Mouse (Mus musculus): ENCODE measurements around the gene Nubp1. TPM values are rescaled to one million over a fixed set of nuclear protein-coding genes. Genes with fewer than 3 reads are reported as not detected.

Nubp1 gene
- polyA plus RNA-seq, 1 experiment from 2014 or later = 49.0 TPM

DNA sequence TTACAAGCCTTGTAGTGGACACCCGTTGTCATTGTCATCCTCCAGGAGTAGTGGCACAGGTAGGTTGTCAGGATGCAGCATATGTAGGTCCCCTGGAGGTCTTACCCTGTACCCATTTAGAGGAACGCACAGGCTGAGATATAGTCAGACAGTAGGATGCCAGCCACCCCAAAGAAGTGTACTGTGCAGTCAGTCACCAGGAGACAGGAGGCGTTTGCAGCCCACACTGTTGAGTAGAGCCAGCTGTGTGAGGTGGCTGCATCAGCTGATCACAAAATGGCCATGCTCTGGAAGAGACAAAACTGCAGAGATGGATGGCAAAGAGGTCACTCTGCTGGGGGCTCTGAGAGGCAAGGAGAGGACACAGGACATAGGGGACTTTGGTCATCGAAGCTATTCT is 20.6 kb downstream of the Nubp1 start:
- peaks cover 20% of the 10 kb centered on the region for H3K36me3 ChIP-seq (ENCODE audit: control insufficient read depth, insufficient read depth, low read length)
- ATAC-seq (ENCODE audit: low FRiP score, low TSS enrichment) = no peak
- DNase-seq = no peak
- no peaks in the 10 kb centered on the region for H3K9me3 ChIP-seq (ENCODE audit: control insufficient read depth, low read length)
- no peak overlapping the region for H3K4me2 ChIP-seq (ENCODE audit: low read length)
- no peaks in the 10 kb centered on the region for H3K4me1 ChIP-seq (ENCODE audit: control insufficient read depth, insufficient read depth, low read length)
- H3K27ac ChIP-seq (replicated peaks; ENCODE audit: low read depth, low read length) = no peak overlapping the region
- no peaks in the 10 kb centered on the region for H3K27me3 ChIP-seq (ENCODE audit: control insufficient read depth, insufficient read depth, low read length)
- no peak overlapping the region for H3K9ac ChIP-seq (replicated peaks; ENCODE audit: low read length)
- WGBS = 94% methylated on average over 4 of the region's 4 CpGs
- H3K4me3 ChIP-seq (replicated peaks; ENCODE audit: low read depth, low read length) = no peak overlapping the region

DNA sequence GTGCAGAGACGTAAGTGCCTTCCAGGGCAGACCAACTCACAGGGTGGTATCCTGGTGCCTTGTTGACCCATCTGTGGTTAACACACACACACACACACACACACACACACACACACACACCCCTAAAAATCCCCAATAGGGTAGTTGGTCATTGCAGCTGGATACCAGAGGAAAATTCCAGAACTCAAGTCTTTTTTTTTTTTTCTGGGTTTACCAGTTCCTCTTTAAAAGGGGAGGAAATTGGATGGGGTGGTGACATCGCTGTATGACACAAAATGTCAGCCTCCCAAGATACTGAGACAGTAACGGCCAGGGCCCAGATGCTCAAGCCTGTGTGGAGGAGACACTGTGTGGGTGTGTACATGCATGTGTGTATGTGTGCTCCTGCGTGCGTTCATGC is 21.6 kb downstream of the Nubp1 start:
- ATAC-seq (ENCODE audit: low FRiP score, low TSS enrichment) = no peak
- Histone ChIP-seq H3K4me3 (replicated peaks; ENCODE audit: low read depth, low read length) (no peak overlapping the region), H3K36me3 (ENCODE audit: control insufficient read depth, insufficient read depth, low read length) (peaks cover 23% of the 10 kb centered on the region; the same call in 1 of the 2 replicates), H3K4me2 (ENCODE audit: low read length) (no peak overlapping the region), H3K4me1 (ENCODE audit: control insufficient read depth, insufficient read depth, low read length) (no peaks in the 10 kb centered on the region), H3K9me3 (ENCODE audit: control insufficient read depth, low read length) (no peaks in the 10 kb centered on the region), H3K9ac (replicated peaks; ENCODE audit: low read length) (no peak overlapping the region), H3K27ac (replicated peaks; ENCODE audit: low read depth, low read length) (no peak overlapping the region), H3K27me3 (ENCODE audit: control insufficient read depth, insufficient read depth, low read length) (no peaks in the 10 kb centered on the region)
- DNase-seq = no peak
- 92% methylated on average over 5 of the region's 5 CpGs for WGBS

DNA sequence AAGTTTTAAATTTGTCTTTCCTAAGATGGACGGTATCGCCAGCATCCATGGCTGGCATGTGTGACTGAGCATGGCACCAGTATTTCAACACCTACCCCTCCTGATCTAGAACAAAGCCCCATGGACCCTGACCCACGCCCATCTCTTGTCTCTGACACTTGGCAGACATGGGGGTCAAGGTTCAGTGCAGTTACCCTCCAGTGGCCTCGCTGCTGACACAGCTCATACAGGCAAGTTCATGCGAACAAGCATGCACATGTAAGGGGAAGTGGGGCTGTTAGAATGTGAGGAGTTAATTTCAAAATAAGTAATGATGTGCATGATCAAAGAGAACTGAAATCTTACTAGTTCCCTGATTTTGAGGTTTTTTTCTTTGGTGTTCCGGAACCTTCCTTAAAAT is 24.4 kb downstream of the Nubp1 start:
- Histone ChIP-seq H3K36me3 (ENCODE audit: control insufficient read depth, insufficient read depth, low read length) (peaks cover 22% of the 10 kb centered on the region; the same call in 1 of the 2 replicates), H3K4me1 (ENCODE audit: control insufficient read depth, insufficient read depth, low read length) (no peaks in the 10 kb centered on the region), H3K27me3 (ENCODE audit: control insufficient read depth, insufficient read depth, low read length) (no peaks in the 10 kb centered on the region), H3K9me3 (ENCODE audit: control insufficient read depth, low read length) (no peaks in the 10 kb centered on the region), H3K9ac (replicated peaks; ENCODE audit: low read length) (no peak overlapping the region), H3K27ac (replicated peaks; ENCODE audit: low read depth, low read length) (no peak overlapping the region), H3K4me2 (ENCODE audit: low read length) (no peak overlapping the region), H3K4me3 (replicated peaks; ENCODE audit: low read depth, low read length) (no peak overlapping the region)
- DNase-seq = no peak
- ATAC-seq (ENCODE audit: low FRiP score, low TSS enrichment) = no peak
- WGBS = 88% methylated on average over 6 of the region's 6 CpGs

DNA sequence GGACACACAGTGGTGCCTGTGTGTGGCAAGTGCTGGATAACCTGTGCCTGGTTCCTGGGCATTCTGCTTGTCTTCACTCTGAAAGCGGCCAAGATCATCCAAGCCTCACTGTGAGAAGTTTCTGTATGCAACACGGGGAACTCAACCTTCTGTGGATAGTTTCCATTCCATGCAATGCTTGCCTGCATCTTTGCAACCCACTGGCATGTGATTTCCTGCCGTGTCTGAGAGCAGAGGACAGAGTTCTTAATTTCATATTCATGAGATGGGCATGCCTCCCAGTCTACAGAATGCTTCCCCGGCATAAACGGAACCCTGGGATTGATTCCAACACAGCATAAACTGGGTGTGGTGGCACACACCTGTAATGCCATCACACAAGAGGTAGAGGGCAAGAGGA is 26.3 kb downstream of the Nubp1 start:
- H3K4me1 ChIP-seq (ENCODE audit: control insufficient read depth, insufficient read depth, low read length) = no peaks in the 10 kb centered on the region
- H3K27me3 ChIP-seq (ENCODE audit: control insufficient read depth, insufficient read depth, low read length) = no peaks in the 10 kb centered on the region
- no peak for ATAC-seq (ENCODE audit: low FRiP score, low TSS enrichment)
- no peaks in the 10 kb centered on the region for H3K9me3 ChIP-seq (ENCODE audit: control insufficient read depth, low read length)
- 84% methylated on average over 5 of the region's 5 CpGs for WGBS
- no peak overlapping the region for H3K4me3 ChIP-seq (replicated peaks; ENCODE audit: low read depth, low read length)
- H3K36me3 ChIP-seq (ENCODE audit: control insufficient read depth, insufficient read depth, low read length) = peaks cover 16% of the 10 kb centered on the region; the same call in 1 of the 2 replicates
- H3K27ac ChIP-seq (replicated peaks; ENCODE audit: low read depth, low read length) = no peak overlapping the region
- no peak overlapping the region for H3K9ac ChIP-seq (replicated peaks; ENCODE audit: low read length)
- no peak overlapping the region for H3K4me2 ChIP-seq (ENCODE audit: low read length)
- DNase-seq = no peak

DNA sequence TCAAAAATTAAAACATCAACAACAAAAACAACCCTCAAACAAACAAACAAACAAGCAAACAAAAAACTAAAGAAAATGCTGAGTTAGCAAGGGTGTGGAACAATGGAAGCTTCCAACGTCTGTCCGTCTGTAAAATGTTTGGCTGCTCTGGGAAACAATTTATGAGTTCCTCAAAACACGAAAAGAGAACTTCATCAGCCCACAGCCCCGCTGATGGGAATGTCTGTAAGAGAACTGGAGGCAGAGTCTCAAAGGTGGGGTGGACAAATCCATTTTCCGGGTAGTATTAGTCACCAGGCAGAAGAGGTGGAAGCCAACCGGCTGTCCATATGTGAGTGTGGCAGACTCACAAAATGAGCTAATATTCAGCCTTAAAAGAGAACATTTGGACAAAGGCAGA is 29.6 kb downstream of the Nubp1 start:
- 89% methylated on average over 6 of the region's 6 CpGs for WGBS

DNA sequence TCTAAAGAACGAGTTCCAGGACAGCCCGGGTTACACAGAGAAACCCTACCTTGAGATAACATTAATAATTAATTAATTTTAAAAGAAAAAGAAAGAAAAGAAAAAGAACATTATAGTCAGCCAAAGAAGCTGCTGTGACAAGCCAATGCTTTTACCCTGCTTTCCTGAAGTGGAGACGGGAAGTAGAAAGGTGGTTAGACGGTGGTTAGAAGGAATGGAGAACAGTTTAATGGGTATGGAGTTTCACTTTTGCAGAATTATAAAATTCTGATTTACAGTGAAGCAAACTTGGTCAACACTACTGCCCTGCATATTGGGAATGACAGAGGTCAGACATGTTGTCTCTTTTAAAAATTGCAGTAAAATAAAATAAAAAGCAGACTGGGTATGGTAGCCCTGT is 30.0 kb downstream of the Nubp1 start:
- Histone ChIP-seq H3K9ac (replicated peaks; ENCODE audit: low read length) (no peak overlapping the region), H3K4me1 (ENCODE audit: control insufficient read depth, insufficient read depth, low read length) (peaks cover 22% of the 10 kb centered on the region), H3K36me3 (ENCODE audit: control insufficient read depth, insufficient read depth, low read length) (peaks cover 13% of the 10 kb centered on the region; the same call in 1 of the 2 replicates), H3K4me2 (ENCODE audit: low read length) (no peak overlapping the region), H3K27me3 (ENCODE audit: control insufficient read depth, insufficient read depth, low read length) (no peaks in the 10 kb centered on the region), H3K4me3 (replicated peaks; ENCODE audit: low read depth, low read length) (no peak overlapping the region), H3K9me3 (ENCODE audit: control insufficient read depth, low read length) (no peaks in the 10 kb centered on the region), H3K27ac (replicated peaks; ENCODE audit: low read depth, low read length) (no peak overlapping the region)
- 91% methylated on average over 4 of the region's 4 CpGs for WGBS
- DNase-seq (no peak), ATAC-seq (ENCODE audit: low FRiP score, low TSS enrichment) (no peak)

More for the DNA sequence above, 29.6 kb downstream of the Nubp1 start:
- H3K4me1 ChIP-seq (ENCODE audit: control insufficient read depth, insufficient read depth, low read length) = peaks cover 18% of the 10 kb centered on the region
- H3K27me3 ChIP-seq (ENCODE audit: control insufficient read depth, insufficient read depth, low read length) = no peaks in the 10 kb centered on the region
- H3K9me3 ChIP-seq (ENCODE audit: control insufficient read depth, low read length) = no peaks in the 10 kb centered on the region
- H3K27ac ChIP-seq (replicated peaks; ENCODE audit: low read depth, low read length) = no peak overlapping the region
- H3K4me3 ChIP-seq (replicated peaks; ENCODE audit: low read depth, low read length) = no peak overlapping the region
- no peak overlapping the region for H3K4me2 ChIP-seq (ENCODE audit: low read length)
- H3K9ac ChIP-seq (replicated peaks; ENCODE audit: low read length) = no peak overlapping the region
- ATAC-seq (ENCODE audit: low FRiP score, low TSS enrichment) (no peak), DNase-seq (no peak)
- peaks cover 16% of the 10 kb centered on the region; the same call in 1 of the 2 replicates for H3K36me3 ChIP-seq (ENCODE audit: control insufficient read depth, insufficient read depth, low read length)

DNA sequence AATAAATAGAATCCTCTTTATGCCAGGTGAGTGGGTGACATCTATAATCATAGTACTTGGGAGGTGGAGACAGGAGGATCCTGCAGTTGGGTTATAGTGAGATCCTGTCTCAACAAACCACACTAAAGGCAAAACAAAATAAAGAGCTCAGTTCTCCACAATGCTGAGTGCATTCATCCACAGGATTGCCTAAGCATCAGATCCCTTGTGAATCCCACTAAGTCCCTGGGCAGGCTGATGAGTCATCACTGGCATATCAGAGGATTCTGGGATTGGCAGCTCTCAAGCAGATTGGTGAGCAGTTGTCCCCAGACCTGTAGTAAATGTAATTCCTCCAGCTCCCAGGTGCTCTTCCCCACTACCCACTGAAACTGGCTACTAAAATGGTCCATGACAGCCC is 32.0 kb downstream of the Nubp1 start:
- no peak for DNase-seq
- H3K27me3 ChIP-seq (ENCODE audit: control insufficient read depth, insufficient read depth, low read length) = no peaks in the 10 kb centered on the region
- H3K9me3 ChIP-seq (ENCODE audit: control insufficient read depth, low read length) = no peaks in the 10 kb centered on the region
- ATAC-seq (ENCODE audit: low FRiP score, low TSS enrichment) = no peak
- no peak overlapping the region for H3K27ac ChIP-seq (replicated peaks; ENCODE audit: low read depth, low read length)
- H3K4me3 ChIP-seq (replicated peaks; ENCODE audit: low read depth, low read length) = no peak overlapping the region
- no peak overlapping the region for H3K9ac ChIP-seq (replicated peaks; ENCODE audit: low read length)
- H3K4me1 ChIP-seq (ENCODE audit: control insufficient read depth, insufficient read depth, low read length) = peaks cover 29% of the 10 kb centered on the region
- H3K4me2 ChIP-seq (ENCODE audit: low read length) = no peak overlapping the region
- H3K36me3 ChIP-seq (ENCODE audit: control insufficient read depth, insufficient read depth, low read length) = 0 out of 2 replicates have a peak, but pooled peaks cover under 1% of the 10 kb centered on the region

DNA sequence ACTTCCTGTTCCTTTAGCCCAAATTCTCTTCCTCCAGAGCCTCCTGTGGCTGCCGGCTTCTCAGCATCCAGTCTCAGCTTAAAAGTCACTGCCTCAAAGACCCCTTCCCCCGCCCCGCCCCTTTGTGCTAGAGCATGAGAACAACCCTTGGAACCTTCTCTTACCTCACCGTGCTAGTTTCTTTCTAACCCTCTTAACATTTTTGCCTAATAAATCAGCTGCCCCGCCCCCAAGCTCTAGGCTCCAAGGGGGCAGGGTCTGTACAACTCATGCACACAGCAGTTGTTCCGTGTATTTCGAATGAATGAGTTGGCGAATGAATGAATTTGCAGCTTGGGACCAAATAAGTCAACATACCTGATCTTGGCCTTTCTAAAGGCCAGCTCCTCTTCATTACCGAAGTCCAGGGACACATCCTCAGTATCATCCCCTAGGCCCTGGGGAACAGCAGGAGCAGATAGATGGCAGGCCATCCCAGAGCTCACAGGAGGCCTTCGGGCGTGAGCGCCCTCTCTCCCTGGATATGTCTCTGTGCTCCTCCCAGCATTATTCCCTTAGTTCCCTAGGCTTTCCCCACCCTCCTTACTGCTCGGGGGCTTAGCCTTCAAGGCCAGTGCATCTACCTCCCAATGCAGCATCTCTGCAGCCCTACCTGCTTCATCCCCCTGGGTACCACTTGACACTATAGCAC is 35.0 kb downstream of the Nubp1 start:
- Histone ChIP-seq H3K9me3 (ENCODE audit: control insufficient read depth, low read length) (no peaks in the 10 kb centered on the region), H3K36me3 (ENCODE audit: control insufficient read depth, insufficient read depth, low read length) (no peaks in the 10 kb centered on the region), H3K4me2 (ENCODE audit: low read length) (peak overlapping the region; percentile 81), H3K9ac (replicated peaks; ENCODE audit: low read length) (peak overlapping the region; percentile 61), H3K27me3 (ENCODE audit: control insufficient read depth, insufficient read depth, low read length) (no peaks in the 10 kb centered on the region), H3K4me1 (ENCODE audit: control insufficient read depth, insufficient read depth, low read length) (peaks cover 29% of the 10 kb centered on the region), H3K27ac (replicated peaks; ENCODE audit: low read depth, low read length) (peak overlapping the region; percentile 77), H3K4me3 (replicated peaks; ENCODE audit: low read depth, low read length) (peak overlapping the region; percentile 50)
- ATAC-seq (ENCODE audit: low FRiP score, low TSS enrichment) (peak; percentile 73; the same call in 1 of the 2 replicates), DNase-seq (peak; percentile 46)
- 11% methylated on average over 13 of the region's 13 CpGs for WGBS

DNA sequence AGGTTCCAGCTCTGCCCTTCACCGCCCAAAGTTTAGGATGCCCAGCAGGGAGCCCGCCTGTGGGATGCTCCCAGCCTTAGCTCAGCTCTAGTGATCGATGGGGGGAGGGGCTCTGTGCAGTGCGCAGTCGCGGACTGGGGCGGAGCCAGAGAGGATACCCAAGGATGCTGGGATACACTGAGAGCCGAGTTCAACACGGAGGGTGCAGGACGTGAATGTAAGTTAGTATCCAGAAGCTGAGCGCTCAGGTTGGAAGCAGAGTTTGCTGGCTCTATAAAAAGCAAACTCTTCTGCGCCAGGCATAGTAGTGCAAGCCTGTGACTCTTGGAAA is 35.5 kb downstream of the Nubp1 start, which contains the start of gene Tvp23a:
TSS of gene Tvp23a (minus strand) at position 99 of the 331 bp plus-strand sequence.
- under 1% methylated on average over 12 of the region's 12 CpGs for WGBS
- peak within 1 kb of the TSS; percentile 50 for H3K4me3 ChIP-seq (replicated peaks; ENCODE audit: low read depth, low read length)
- ATAC-seq (ENCODE audit: low FRiP score, low TSS enrichment) = peak; percentile 95
- no peaks in the 10 kb centered on the region for H3K9me3 ChIP-seq (ENCODE audit: control insufficient read depth, low read length)
- peaks cover 29% of the 10 kb centered on the region for H3K4me1 ChIP-seq (ENCODE audit: control insufficient read depth, insufficient read depth, low read length)
- DNase-seq = peak; percentile 96
- H3K4me2 ChIP-seq (ENCODE audit: low read length) = peak within 1 kb of the TSS; percentile 81
- no peaks in the 10 kb centered on the region for H3K27me3 ChIP-seq (ENCODE audit: control insufficient read depth, insufficient read depth, low read length)
- peak within 1 kb of the TSS; percentile 77 for H3K27ac ChIP-seq (replicated peaks; ENCODE audit: low read depth, low read length)
- H3K36me3 ChIP-seq (ENCODE audit: control insufficient read depth, insufficient read depth, low read length) = no peaks in the 10 kb centered on the region
- peak within 1 kb of the TSS; percentile 61 for H3K9ac ChIP-seq (replicated peaks; ENCODE audit: low read length)

All from midbrain, embryonic 14.5 days (tissue).